Mouse (Mus musculus) adrenal gland, adult (tissue): ENCODE measurements at regions not wholly inside any gene's neighbourhood (a gene's known extent, or its start where the extent isn't known, plus 50 kb on each side); places are given as distances from the start of the nearest gene placed in this dataset.
A peak's percentile ranks its signal among the peaks of the same experiment; 100 is the strongest.

ENCODE experiments used
- DNase-seq, 2 experiments: peaks; one replicate each; pipeline ENCODE4 v3.0.0; 2022 to 2023; ENCODE audit warnings: low spot score in 1 of 2; ENCODE audit not compliant: inconsistent age in 2 of 2

- no peak for DNase-seq
These were observed 110.7 kb upstream of the Tgfbr2 start for GRCm38 (mm10) chr9:116285691-116286431.

GRCm38 (mm10) chr9:116283790-116284526, 108.8 kb upstream of the Tgfbr2 start:
- no peak for DNase-seq

GRCm38 (mm10) chr9:116281654-116282053, 106.5 kb upstream of the Tgfbr2 start:
- peak; percentile 55 to 82 for DNase-seq

GRCm38 (mm10) chr9:116280146-116280545, 105.0 kb upstream of the Tgfbr2 start:
- DNase-seq: no peak

GRCm38 (mm10) chr9:116278862-116279261, 103.7 kb upstream of the Tgfbr2 start:
- peak in 1 of 2 experiments; percentile 31 for DNase-seq

- peak in 1 of 2 experiments; percentile 46 for DNase-seq
These were observed 102.6 kb upstream of the Tgfbr2 start for GRCm38 (mm10) chr9:116277736-116278135.

GRCm38 (mm10) chr9:116276141-116276540, 101.0 kb upstream of the Tgfbr2 start:
- DNase-seq: peak; percentile 17 to 76

- DNase-seq: no peak
These were observed 97.3 kb upstream of the Tgfbr2 start for GRCm38 (mm10) chr9:116272446-116272845.

GRCm38 (mm10) chr9:116270417-116270828, 95.3 kb upstream of the Tgfbr2 start:
- no peak for DNase-seq

GRCm38 (mm10) chr9:116267411-116267810, 92.3 kb upstream of the Tgfbr2 start:
- no peak for DNase-seq

GRCm38 (mm10) chr9:116263833-116264232, 88.7 kb upstream of the Tgfbr2 start:
- no peak for DNase-seq

GRCm38 (mm10) chr9:116259569-116259968, 84.4 kb upstream of the Tgfbr2 start:
- DNase-seq: no peak

GRCm38 (mm10) chr9:116253546-116253945, 78.4 kb upstream of the Tgfbr2 start:
- DNase-seq: peak; percentile 20 to 52

GRCm38 (mm10) chr9:116252788-116253187, 77.6 kb upstream of the Tgfbr2 start:
- DNase-seq: peak; percentile 72 to 77

GRCm38 (mm10) chr9:116249791-116250190, 74.6 kb upstream of the Tgfbr2 start:
- no peak for DNase-seq

- peak in 1 of 2 experiments; percentile 47 for DNase-seq
These were observed 70.0 kb upstream of the Tgfbr2 start for GRCm38 (mm10) chr9:116245136-116245535.

- DNase-seq: no peak
These were observed 69.4 kb upstream of the Tgfbr2 start for GRCm38 (mm10) chr9:116244619-116244899.

- no peak for DNase-seq
These were observed 68.8 kb upstream of the Tgfbr2 start for GRCm38 (mm10) chr9:116243775-116244618.

- DNase-seq: peak in 1 of 2 experiments; percentile 53
These were observed 66.9 kb upstream of the Tgfbr2 start for GRCm38 (mm10) chr9:116241933-116242526.

GRCm38 (mm10) chr9:116241290-116241689, 66.1 kb upstream of the Tgfbr2 start:
- no peak for DNase-seq

- DNase-seq: no peak
These were observed 61.7 kb upstream of the Tgfbr2 start for GRCm38 (mm10) chr9:116236836-116237235.
